Mouse (Mus musculus): ENCODE data around the gene Treh.

DNA sequence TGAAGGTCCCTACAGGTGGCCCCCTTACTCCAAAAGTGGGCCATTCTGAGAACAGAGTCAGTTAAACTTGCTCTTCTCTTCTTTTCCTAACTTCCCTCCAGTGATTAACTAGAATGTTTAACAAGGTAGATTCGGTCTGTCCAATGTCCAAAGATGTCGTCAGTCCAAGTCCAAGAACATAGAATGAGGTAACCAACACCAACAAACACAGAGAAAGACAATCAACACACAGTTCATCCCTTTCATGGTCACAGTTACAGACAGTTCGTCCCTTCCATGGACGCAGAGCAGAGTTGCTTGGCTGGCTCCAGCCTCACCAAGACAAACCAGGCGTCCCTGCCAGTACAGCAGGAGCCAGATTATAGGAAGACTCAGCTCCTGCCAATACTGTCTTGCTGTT lies 1.6 kb upstream of the Treh start:
- TF ChIP-seq POLR2A (IDR thresholded peaks at IDR 0.05; ENCODE audit: borderline replicate concordance, extremely low read depth, insufficient read depth, insufficient read length, poor library complexity, severe bottlenecking) (no peak), CTCF (IDR thresholded peaks at IDR 0.05; ENCODE audit: borderline replicate concordance, extremely low read depth, insufficient read depth, insufficient read length) (no peak)

Data from brain, embryonic 14.5 days (tissue).